Mouse (Mus musculus) hindbrain, embryonic 11.5 days (tissue): Measurements from ENCODE around the gene Iqcn. TPM values are rescaled to one million over a fixed set of nuclear protein-coding genes. Genes with fewer than 3 reads are reported as not detected.
A peak's percentile ranks its signal among the peaks of the same experiment; 100 is the strongest.

Source experiments
- ATAC-seq: fragments of 200-750 bp; cut with Nextera tagmentation; 2 replicates; pipeline ENCODE4 v1.8.0; 2017; ENCODE audit warnings: mild to moderate bottlenecking, moderate TSS enrichment, moderate library complexity; ENCODE audit not compliant: low FRiP score
- DNase-seq: peaks from one replicate; pipeline ENCODE4 v3.0.0-alpha.2; 2015; ENCODE audit warnings: low spot score
- H3K27ac ChIP-seq: fragments of 300-500 bp; sonication (generic); 2 replicates; pipeline ENCODE4 v1.5.1; 2014; ENCODE audit warnings: mild to moderate bottlenecking, low read depth, low read length
- H3K27me3 ChIP-seq: fragments of 300-500 bp; sonication (generic); 2 replicates; pipeline ENCODE4 v1.6.1; 2014; ENCODE audit warnings: mild to moderate bottlenecking, low read length, moderate library complexity, mixed read lengths; ENCODE audit not compliant: control insufficient read depth, insufficient read depth
- H3K36me3 ChIP-seq: fragments of 300-500 bp; sonication (generic); 2 replicates; pipeline ENCODE4 v1.6.1; 2014; ENCODE audit warnings: mild to moderate bottlenecking, low read length, moderate library complexity, mixed read lengths; ENCODE audit not compliant: control insufficient read depth, insufficient read depth
- H3K4me1 ChIP-seq: fragments of 300-500 bp; sonication (generic); replicated peaks from 2 replicates; pipeline ENCODE4 v1.6.1; 2014; ENCODE audit warnings: low read length, mixed read lengths; ENCODE audit not compliant: control insufficient read depth, insufficient read depth
- H3K4me2 ChIP-seq: fragments of 300-500 bp; sonication (generic); replicated peaks from 2 replicates; pipeline ENCODE4 v1.6.1; 2014; ENCODE audit warnings: mild to moderate bottlenecking, low read depth, low read length
- H3K4me3 ChIP-seq: fragments of 300-500 bp; sonication (generic); 2 replicates; pipeline ENCODE4 v1.5.1; 2014; ENCODE audit warnings: low read depth, low read length
- H3K9ac ChIP-seq: fragments of 300-500 bp; sonication (generic); 2 replicates; pipeline ENCODE4 v1.6.1; 2014; ENCODE audit warnings: low read depth, low read length
- H3K9me3 ChIP-seq: fragments of 300-500 bp; sonication (generic); 2 replicates; pipeline ENCODE4 v1.6.1; 2016; ENCODE audit warnings: low read length; ENCODE audit not compliant: control insufficient read depth
- WGBS: fragments of 180-500 bp; shearing (Covaris S2); extraction: QIAGEN DNeasy Blood & Tissue Kit; methylation state at CpG from one replicate; pipeline ENCODE4 v1.1.7; 2014; 5-methylcytosine and 5-hydroxymethylcytosine counted together
- polyA plus RNA-seq: library from polyadenylated mRNA; unstranded; fragments of >200 nt; fragmentation: Nextera tagmentation; extraction: Ambion mirVana; gene quantifications from 2 replicates; pipeline ENCODE4 v1.2.1, GENCODE M21; 2014

The Iqcn gene
- polyA plus RNA-seq, 1 experiment from 2014 or later: 0.03 TPM

GRCm38 (mm10) chr8:70701048-70701981 is 1.9 kb upstream of the Iqcn start:
- Histone ChIP-seq H3K9ac (peak overlapping the region; percentile 99), H3K4me2 (peak overlapping the region; percentile 60), H3K36me3 (peaks cover 5% of the 10 kb centered on the region), H3K4me1 (peaks cover 20% of the 10 kb centered on the region), H3K27ac (peak overlapping the region; percentile 62; the same call in 1 of the 2 replicates), H3K27me3 (no peaks in the 10 kb centered on the region), H3K4me3 (peak overlapping the region; percentile 99), H3K9me3 (no peaks in the 10 kb centered on the region)
- WGBS: 54% methylated on average over 10 of the region's 10 CpGs
- DNase-seq: no peak
- no peak for ATAC-seq

GRCm38 (mm10) chr8:70701982-70702841 is 1.0 kb upstream of the Iqcn start:
- Histone ChIP-seq H3K27ac (no peak overlapping the region), H3K4me2 (no peak overlapping the region; the same call in none of the 2 replicates), H3K4me3 (0 out of 2 replicates have a peak overlapping the region, but pooled peaks have one; percentile 10), H3K27me3 (no peaks in the 10 kb centered on the region), H3K36me3 (peaks cover 5% of the 10 kb centered on the region), H3K9ac (no peak overlapping the region), H3K4me1 (peaks cover 12% of the 10 kb centered on the region), H3K9me3 (no peaks in the 10 kb centered on the region)
- DNase-seq (no peak), ATAC-seq (no peak)
- 90% methylated on average over 2 of the region's 2 CpGs for WGBS

GRCm38 (mm10) chr8:70702842-70703182 is 445 bp upstream of the Iqcn start:
- no peak overlapping the region for H3K9ac ChIP-seq
- 80% methylated on average over 3 of the region's 3 CpGs for WGBS

GRCm38 (mm10) chr8:70708281-70708680 is 5.0 kb downstream of the Iqcn start:
- no peak overlapping the region for H3K4me3 ChIP-seq
- H3K9ac ChIP-seq: no peak overlapping the region
- WGBS: 91% methylated on average over 14 of the region's 14 CpGs
- H3K4me2 ChIP-seq: no peak overlapping the region
- no peak overlapping the region for H3K27ac ChIP-seq
- no peaks in the 10 kb centered on the region for H3K9me3 ChIP-seq
- no peaks in the 10 kb centered on the region for H3K4me1 ChIP-seq
- no peak for DNase-seq
- peaks cover 1% of the 10 kb centered on the region for H3K36me3 ChIP-seq
- ATAC-seq: no peak
- no peaks in the 10 kb centered on the region for H3K27me3 ChIP-seq

More at GRCm38 (mm10) chr8:70702842-70703182, 445 bp upstream of the Iqcn start:
- Histone ChIP-seq H3K9me3 (no peaks in the 10 kb centered on the region), H3K27me3 (no peaks in the 10 kb centered on the region), H3K27ac (no peak overlapping the region), H3K36me3 (peaks cover 5% of the 10 kb centered on the region), H3K4me3 (no peak overlapping the region), H3K4me2 (no peak overlapping the region), H3K4me1 (peaks cover 10% of the 10 kb centered on the region)
- no peak for DNase-seq
- ATAC-seq: no peak

GRCm38 (mm10) chr8:70709794-70710193 is 6.5 kb downstream of the Iqcn start:
- Histone ChIP-seq H3K27ac (no peak overlapping the region), H3K4me1 (no peaks in the 10 kb centered on the region), H3K9me3 (no peaks in the 10 kb centered on the region), H3K36me3 (no peaks in the 10 kb centered on the region), H3K4me2 (no peak overlapping the region), H3K4me3 (no peak overlapping the region), H3K27me3 (no peaks in the 10 kb centered on the region), H3K9ac (no peak overlapping the region)
- 89% methylated on average over 9 of the region's 9 CpGs for WGBS
- DNase-seq: no peak
- ATAC-seq: no peak

- WGBS: 95% methylated on average over 1 of the region's 1 CpGs
- no peak for DNase-seq
Observed at GRCm38 (mm10) chr8:70710296-70710695, 7.0 kb downstream of the Iqcn start.

GRCm38 (mm10) chr8:70711041-70711440 is 7.8 kb downstream of the Iqcn start:
- H3K4me2 ChIP-seq: no peak overlapping the region
- WGBS: 88% methylated on average over 11 of the region's 11 CpGs
- DNase-seq (no peak), ATAC-seq (no peak)
- no peak overlapping the region for H3K27ac ChIP-seq
- H3K27me3 ChIP-seq: no peaks in the 10 kb centered on the region
- no peaks in the 10 kb centered on the region for H3K36me3 ChIP-seq
- no peak overlapping the region for H3K9ac ChIP-seq
- H3K4me3 ChIP-seq: no peak overlapping the region
- H3K4me1 ChIP-seq: no peaks in the 10 kb centered on the region
- no peaks in the 10 kb centered on the region for H3K9me3 ChIP-seq

More at GRCm38 (mm10) chr8:70710296-70710695, 7.0 kb downstream of the Iqcn start:
- no peaks in the 10 kb centered on the region for H3K9me3 ChIP-seq
- no peak overlapping the region for H3K4me2 ChIP-seq
- ATAC-seq: no peak
- H3K4me3 ChIP-seq: no peak overlapping the region
- H3K27ac ChIP-seq: no peak overlapping the region
- H3K9ac ChIP-seq: no peak overlapping the region
- H3K36me3 ChIP-seq: no peaks in the 10 kb centered on the region
- H3K4me1 ChIP-seq: no peaks in the 10 kb centered on the region
- no peaks in the 10 kb centered on the region for H3K27me3 ChIP-seq

- Histone ChIP-seq H3K4me2 (no peak overlapping the region), H3K4me3 (no peak overlapping the region), H3K36me3 (no peaks in the 10 kb centered on the region), H3K4me1 (no peaks in the 10 kb centered on the region), H3K27me3 (no peaks in the 10 kb centered on the region), H3K9ac (no peak overlapping the region), H3K9me3 (no peaks in the 10 kb centered on the region), H3K27ac (no peak overlapping the region)
- WGBS: 73% methylated on average over 7 of the region's 7 CpGs
- ATAC-seq (no peak), DNase-seq (no peak)
Observed at GRCm38 (mm10) chr8:70713991-70714390, 10.7 kb downstream of the Iqcn start.
